Mouse (Mus musculus): ENCODE results near the gene Tmem234. TPM values are rescaled to one million over a fixed set of nuclear protein-coding genes. Genes with fewer than 3 reads are reported as not detected.

Tmem234 gene
- polyA plus RNA-seq, 1 experiment from 2014 or later = 192 TPM

- H3K9ac ChIP-seq (replicated peaks; ENCODE audit: low read depth) = no peak overlapping the region
- TF ChIP-seq CTCF (IDR thresholded peaks at IDR 0.05) (no peak), EP300 (IDR thresholded peaks at IDR 0.05) (no peak)
- no peak overlapping the region for H3K4me2 ChIP-seq (replicated peaks; ENCODE audit: low read depth, low read length)
- H3K9me3 ChIP-seq (ENCODE audit: low read length) = no peaks in the 10 kb centered on the region
- no peak overlapping the region for H3K4me3 ChIP-seq (ENCODE audit: low read depth, low read length)
- ATAC-seq (no peak), DNase-seq (ENCODE audit: low spot score) (no peak)
- WGBS = 76% methylated on average over 4 of the region's 4 CpGs
- H3K27me3 ChIP-seq (replicated peaks; ENCODE audit: insufficient read depth, low read length) = no peaks in the 10 kb centered on the region
- H3K4me1 ChIP-seq (ENCODE audit: insufficient read depth, low read depth, low read length) = 0 out of 2 replicates have a peak, but pooled peaks cover 3% of the 10 kb centered on the region
- H3K36me3 ChIP-seq (ENCODE audit: insufficient read depth, low read length) = peaks cover 31% of the 10 kb centered on the region
- H3K27ac ChIP-seq (ENCODE audit: low read length) = no peak overlapping the region
These were observed 30.5 kb downstream of the Tmem234 start for GRCm38 (mm10) chr4:129630944-129631343.

GRCm38 (mm10) chr4:129631867-129632266 lies 31.4 kb downstream of the Tmem234 start:
- Histone ChIP-seq H3K9me3 (ENCODE audit: low read length) (no peaks in the 10 kb centered on the region), H3K27me3 (replicated peaks; ENCODE audit: insufficient read depth, low read length) (no peaks in the 10 kb centered on the region), H3K9ac (replicated peaks; ENCODE audit: low read depth) (no peak overlapping the region), H3K27ac (ENCODE audit: low read length) (no peak overlapping the region), H3K4me1 (ENCODE audit: insufficient read depth, low read depth, low read length) (0 out of 2 replicates have a peak, but pooled peaks cover 3% of the 10 kb centered on the region), H3K4me3 (ENCODE audit: low read depth, low read length) (no peak overlapping the region), H3K36me3 (ENCODE audit: insufficient read depth, low read length) (peaks cover 31% of the 10 kb centered on the region), H3K4me2 (replicated peaks; ENCODE audit: low read depth, low read length) (no peak overlapping the region)
- TF ChIP-seq CTCF (IDR thresholded peaks at IDR 0.05) (no peak), EP300 (IDR thresholded peaks at IDR 0.05) (no peak)
- DNase-seq (ENCODE audit: low spot score) = no peak
- ATAC-seq = no peak
- WGBS = 80% methylated on average over 12 of the region's 12 CpGs

GRCm38 (mm10) chr4:129633852-129634251 lies 33.4 kb downstream of the Tmem234 start:
- Histone ChIP-seq H3K36me3 (ENCODE audit: insufficient read depth, low read length) (peaks cover 21% of the 10 kb centered on the region), H3K4me2 (replicated peaks; ENCODE audit: low read depth, low read length) (no peak overlapping the region), H3K4me1 (ENCODE audit: insufficient read depth, low read depth, low read length) (peaks cover 4% of the 10 kb centered on the region), H3K27ac (ENCODE audit: low read length) (no peak overlapping the region), H3K9me3 (ENCODE audit: low read length) (no peaks in the 10 kb centered on the region), H3K4me3 (ENCODE audit: low read depth, low read length) (no peak overlapping the region), H3K27me3 (replicated peaks; ENCODE audit: insufficient read depth, low read length) (no peaks in the 10 kb centered on the region), H3K9ac (replicated peaks; ENCODE audit: low read depth) (no peak overlapping the region)
- DNase-seq (ENCODE audit: low spot score) = no peak
- no peak for TF ChIP-seq CTCF (IDR thresholded peaks at IDR 0.05)
- no peak for TF ChIP-seq EP300 (IDR thresholded peaks at IDR 0.05)
- ATAC-seq = peak; percentile 58
- 67% methylated on average over 6 of the region's 6 CpGs for WGBS

- Histone ChIP-seq H3K27ac (ENCODE audit: low read length) (0 out of 2 replicates have a peak overlapping the region, but pooled peaks have one; percentile 94), H3K4me1 (ENCODE audit: insufficient read depth, low read depth, low read length) (peaks cover 16% of the 10 kb centered on the region), H3K36me3 (ENCODE audit: insufficient read depth, low read length) (no peaks in the 10 kb centered on the region), H3K9me3 (ENCODE audit: low read length) (no peaks in the 10 kb centered on the region), H3K9ac (replicated peaks; ENCODE audit: low read depth) (0 out of 2 replicates have a peak overlapping the region, but pooled peaks have one; percentile 48), H3K4me2 (replicated peaks; ENCODE audit: low read depth, low read length) (peak overlapping the region; percentile 66), H3K27me3 (replicated peaks; ENCODE audit: insufficient read depth, low read length) (no peaks in the 10 kb centered on the region), H3K4me3 (ENCODE audit: low read depth, low read length) (no peak overlapping the region)
- WGBS = 71% methylated on average over 15 of the region's 15 CpGs
- no peak for TF ChIP-seq CTCF (IDR thresholded peaks at IDR 0.05)
- TF ChIP-seq EP300 (IDR thresholded peaks at IDR 0.05) = no peak
- no peak for ATAC-seq
- DNase-seq (ENCODE audit: low spot score) = no peak
These were observed 38.8 kb downstream of the Tmem234 start for GRCm38 (mm10) chr4:129639221-129639620.

- Histone ChIP-seq H3K36me3 (ENCODE audit: insufficient read depth, low read length) (0 out of 2 replicates have a peak, but pooled peaks cover 3% of the 10 kb centered on the region), H3K4me3 (ENCODE audit: low read depth, low read length) (peak overlapping the region; percentile 54), H3K9ac (replicated peaks; ENCODE audit: low read depth) (peak overlapping the region; percentile 48), H3K27me3 (replicated peaks; ENCODE audit: insufficient read depth, low read length) (no peaks in the 10 kb centered on the region), H3K4me1 (ENCODE audit: insufficient read depth, low read depth, low read length) (peaks cover 16% of the 10 kb centered on the region), H3K4me2 (replicated peaks; ENCODE audit: low read depth, low read length) (peak overlapping the region; percentile 66), H3K9me3 (ENCODE audit: low read length) (no peaks in the 10 kb centered on the region), H3K27ac (ENCODE audit: low read length) (peak overlapping the region; percentile 94)
- DNase-seq (ENCODE audit: low spot score) = peak; percentile 64
- peak; percentile 18; the same call in 1 of the 2 replicates for ATAC-seq
- WGBS = 0% methylated on average over 17 of the region's 17 CpGs
- TF ChIP-seq CTCF (IDR thresholded peaks at IDR 0.05) (no peak), EP300 (IDR thresholded peaks at IDR 0.05) (no peak)
These were observed 39.7 kb downstream of the Tmem234 start for GRCm38 (mm10) chr4:129640101-129640637.

- ATAC-seq = peak; percentile 95
- Histone ChIP-seq H3K36me3 (ENCODE audit: insufficient read depth, low read length) (peaks cover 6% of the 10 kb centered on the region; the same call in 1 of the 2 replicates), H3K27ac (ENCODE audit: low read length) (peak within 1 kb of the TSS; percentile 94), H3K4me3 (ENCODE audit: low read depth, low read length) (peak within 1 kb of the TSS; percentile 54), H3K4me2 (replicated peaks; ENCODE audit: low read depth, low read length) (peak within 1 kb of the TSS; percentile 66), H3K9me3 (ENCODE audit: low read length) (no peaks in the 10 kb centered on the region), H3K27me3 (replicated peaks; ENCODE audit: insufficient read depth, low read length) (no peaks in the 10 kb centered on the region), H3K4me1 (ENCODE audit: insufficient read depth, low read depth, low read length) (peaks cover 16% of the 10 kb centered on the region), H3K9ac (replicated peaks; ENCODE audit: low read depth) (peak within 1 kb of the TSS; percentile 48)
- TF ChIP-seq CTCF (IDR thresholded peaks at IDR 0.05) (0 out of 2 replicates have a peak, but pooled peaks have one; percentile 19), EP300 (IDR thresholded peaks at IDR 0.05) (peak; percentile 52; the same call in 1 of the 2 replicates)
- under 1% methylated on average over 52 of the region's 60 CpGs for WGBS
- DNase-seq (ENCODE audit: low spot score) = peak; percentile 99
These were observed 40.4 kb downstream of the Tmem234 start, which contains the start of gene Txlna for GRCm38 (mm10) chr4:129640638-129641467. Gene Txlna (minus strand): TSS chr4:129641065.

All from lung, postnatal 0 days (tissue).